Mouse (Mus musculus) olfactory bulb, adult 2 months (tissue): ENCODE data around the gene Mafb.

ENCODE experiments used
- CTCF ChIP-seq: fragments of 200-500 bp; IDR thresholded peaks from 2 replicates; pipeline ENCODE4 v1.5.1; 2012; ENCODE audit warnings: low read depth, mild to moderate bottlenecking, low read length, moderate library complexity; ENCODE audit not compliant: insufficient read depth
- POLR2A ChIP-seq: fragments of 200-500 bp; IDR thresholded peaks from 2 replicates; pipeline ENCODE4 v1.6.1; 2012; ENCODE audit warnings: mild to moderate bottlenecking, low read depth, low read length, moderate library complexity; ENCODE audit not compliant: insufficient read depth

DNA sequence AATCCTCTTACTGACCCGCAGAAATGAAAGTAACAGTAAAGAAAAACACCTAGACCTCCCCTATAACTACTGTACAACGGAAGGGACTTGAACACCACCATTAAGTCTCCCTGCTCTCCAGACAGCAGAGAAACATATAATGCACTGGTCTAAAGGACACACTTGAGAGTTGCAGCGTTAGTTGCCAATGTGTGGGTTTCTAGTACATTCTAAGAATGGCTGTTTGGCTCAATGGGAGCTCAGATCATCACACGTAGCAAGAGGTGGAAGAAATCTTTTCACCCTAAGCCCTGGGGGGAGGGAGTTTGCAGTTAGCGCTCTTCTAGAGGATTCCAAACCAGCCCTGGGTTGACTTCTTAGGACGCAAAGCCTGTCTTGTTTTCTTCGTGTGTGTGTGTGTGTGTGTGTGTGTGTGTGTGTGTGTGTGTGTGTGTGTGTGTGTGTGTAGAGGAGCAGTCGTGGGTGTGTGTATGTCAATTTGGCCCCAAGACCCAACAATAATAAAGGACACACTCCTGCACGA, 2.7 kb downstream of the Mafb start:
- TF ChIP-seq POLR2A, result no peak
- TF ChIP-seq CTCF, result no peak
